Mouse (Mus musculus) midbrain, embryonic 11.5 days (tissue): Measurements from ENCODE around the gene Retreg3. TPM values are rescaled to one million over a fixed set of nuclear protein-coding genes. Genes with fewer than 3 reads are reported as not detected.

Experiments
- ATAC-seq: fragments of 200-750 bp; cut with Nextera tagmentation; 2 replicates; pipeline ENCODE4 v1.8.0; 2017; ENCODE audit warnings: moderate TSS enrichment, moderate library complexity; ENCODE audit not compliant: low FRiP score
- DNase-seq: peaks from one replicate; pipeline ENCODE4 v3.0.0; 2015; ENCODE audit warnings: low spot score; ENCODE audit errors: missing footprints
- H3K27ac ChIP-seq: fragments of 300-500 bp; sonication (generic); 2 replicates; pipeline ENCODE4 v1.5.1; 2014; ENCODE audit warnings: low read depth, low read length
- H3K27me3 ChIP-seq: fragments of 300-500 bp; sonication (generic); 2 replicates; pipeline ENCODE4 v1.6.1; 2014; ENCODE audit warnings: mild to moderate bottlenecking, low read length, moderate library complexity, mixed read lengths; ENCODE audit not compliant: control insufficient read depth, insufficient read depth
- H3K36me3 ChIP-seq: fragments of 300-500 bp; sonication (generic); 2 replicates; pipeline ENCODE4 v1.6.1; 2014; ENCODE audit warnings: mild to moderate bottlenecking, low read length, moderate library complexity, mixed read lengths; ENCODE audit not compliant: control insufficient read depth, insufficient read depth
- H3K4me1 ChIP-seq: fragments of 300-500 bp; sonication (generic); 2 replicates; pipeline ENCODE4 v1.6.1; 2014; ENCODE audit warnings: low read length; ENCODE audit not compliant: control insufficient read depth, insufficient read depth
- H3K4me2 ChIP-seq: fragments of 300-500 bp; sonication (generic); 2 replicates; pipeline ENCODE4 v1.6.1; 2014; ENCODE audit warnings: mild to moderate bottlenecking, moderate library complexity
- H3K4me3 ChIP-seq: fragments of 300-500 bp; sonication (generic); 2 replicates; pipeline ENCODE4 v1.5.1; 2014; ENCODE audit warnings: low read depth, low read length
- H3K9ac ChIP-seq: fragments of 300-500 bp; sonication (generic); 2 replicates; pipeline ENCODE4 v1.6.1; 2014; ENCODE audit warnings: low read length
- H3K9me3 ChIP-seq: fragments of 300-500 bp; sonication (generic); 2 replicates; pipeline ENCODE4 v1.6.1; 2016; ENCODE audit warnings: low read length; ENCODE audit not compliant: control insufficient read depth
- WGBS: fragments of 180-500 bp; shearing (Covaris S2); extraction: QIAGEN DNeasy Blood & Tissue Kit; methylation state at CpG from one replicate; pipeline ENCODE4 v1.1.7; 2014; 5-methylcytosine and 5-hydroxymethylcytosine counted together
- polyA plus RNA-seq: library from polyadenylated mRNA; unstranded; fragments of >200 nt; fragmentation: Nextera tagmentation; extraction: Ambion mirVana; gene quantifications from 2 replicates; pipeline ENCODE4 v1.2.1, GENCODE M21; 2014

The Retreg3 gene
- 11.0 and 11.4 TPM in 2 replicates for polyA plus RNA-seq

DNA sequence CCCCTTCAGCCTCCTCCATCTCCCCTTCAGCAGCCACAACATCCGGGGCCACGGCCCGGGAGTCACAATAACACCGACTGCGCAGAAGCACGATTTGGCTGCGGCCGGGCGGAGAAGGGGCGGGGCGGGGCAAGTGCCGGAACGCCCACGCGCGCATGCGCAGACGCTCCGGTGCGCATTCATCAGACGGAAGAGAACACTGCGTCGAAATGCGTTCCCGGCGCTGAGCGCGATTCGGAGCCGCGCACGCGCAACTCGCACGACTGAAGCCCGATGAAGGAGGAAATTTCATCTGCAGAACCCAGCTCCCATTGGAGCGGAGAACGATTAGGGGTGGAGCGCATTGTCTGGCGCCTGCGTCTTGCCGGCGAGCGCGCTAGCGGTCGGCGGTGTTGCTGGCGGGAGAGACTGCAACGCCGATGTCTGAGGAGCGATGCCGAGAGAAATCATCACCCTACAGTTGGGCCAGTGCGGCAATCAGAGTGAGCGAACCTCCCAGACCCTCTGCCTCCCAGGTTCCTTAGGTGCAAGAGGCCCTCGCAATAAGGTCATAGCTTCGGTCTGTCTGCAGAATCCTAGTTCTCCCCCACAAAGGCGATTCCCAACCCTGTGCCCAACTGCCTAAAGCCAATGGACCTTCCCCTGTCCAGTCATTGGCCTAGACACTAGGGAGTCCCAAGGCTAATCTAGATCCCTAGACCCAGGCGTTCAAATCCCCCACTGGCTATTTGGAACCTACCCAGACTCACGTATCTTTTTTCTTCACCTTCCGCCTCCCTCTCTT, at the start of gene Retreg3, which contains the start of gene Tubg1:
TSS of gene Retreg3 (minus strand) at position 133 of the 784 bp plus-strand sequence.
TSS of gene Tubg1 (plus strand) at position 178 of the 784 bp plus-strand sequence.
- Histone ChIP-seq H3K4me3 (peak within 1 kb of the TSS; percentile 87), H3K9me3 (no peaks in the 10 kb centered on the region), H3K4me2 (peak within 1 kb of the TSS; percentile 98), H3K9ac (peak within 1 kb of the TSS; percentile 92), H3K27me3 (no peaks in the 10 kb centered on the region), H3K4me1 (peaks cover 17% of the 10 kb centered on the region), H3K27ac (peak within 1 kb of the TSS; percentile 84), H3K36me3 (peaks cover 2% of the 10 kb centered on the region)
- ATAC-seq (peak; percentile 94), DNase-seq (peak; percentile 100)
- WGBS: under 1% methylated on average over 61 of the region's 61 CpGs

- Histone ChIP-seq H3K9me3 (no peaks in the 10 kb centered on the region), H3K9ac (no peak overlapping the region), H3K36me3 (no peaks in the 10 kb centered on the region), H3K27me3 (peaks cover 82% of the 10 kb centered on the region), H3K4me1 (peaks cover 29% of the 10 kb centered on the region), H3K4me2 (no peak overlapping the region), H3K27ac (no peak overlapping the region), H3K4me3 (no peak overlapping the region)
- peak; percentile 78 for DNase-seq
- no peak for ATAC-seq
- 68% methylated on average over 18 of the region's 18 CpGs for WGBS
Observed at GRCm38 (mm10) chr11:101168301-101168980, 48.7 kb upstream of the Retreg3 start.

GRCm38 (mm10) chr11:101167963-101168300, 48.2 kb upstream of the Retreg3 start:
- Histone ChIP-seq H3K9me3 (no peaks in the 10 kb centered on the region), H3K9ac (no peak overlapping the region), H3K27me3 (peaks cover 85% of the 10 kb centered on the region), H3K4me2 (no peak overlapping the region), H3K27ac (no peak overlapping the region), H3K4me1 (peaks cover 28% of the 10 kb centered on the region), H3K4me3 (no peak overlapping the region), H3K36me3 (no peaks in the 10 kb centered on the region)
- ATAC-seq (no peak), DNase-seq (peak; percentile 80)
- 52% methylated on average over 8 of the region's 8 CpGs for WGBS

- no peak overlapping the region for H3K4me2 ChIP-seq
- ATAC-seq (no peak), DNase-seq (peak; percentile 84)
- H3K9ac ChIP-seq: no peak overlapping the region
- H3K4me3 ChIP-seq: no peak overlapping the region
- no peak overlapping the region for H3K27ac ChIP-seq
- WGBS: 40% methylated on average over 19 of the region's 19 CpGs
- no peaks in the 10 kb centered on the region for H3K9me3 ChIP-seq
- peaks cover 25% of the 10 kb centered on the region for H3K4me1 ChIP-seq
- peaks cover 84% of the 10 kb centered on the region for H3K27me3 ChIP-seq
- H3K36me3 ChIP-seq: no peaks in the 10 kb centered on the region
Observed at GRCm38 (mm10) chr11:101167211-101167962, 47.7 kb upstream of the Retreg3 start.

DNA sequence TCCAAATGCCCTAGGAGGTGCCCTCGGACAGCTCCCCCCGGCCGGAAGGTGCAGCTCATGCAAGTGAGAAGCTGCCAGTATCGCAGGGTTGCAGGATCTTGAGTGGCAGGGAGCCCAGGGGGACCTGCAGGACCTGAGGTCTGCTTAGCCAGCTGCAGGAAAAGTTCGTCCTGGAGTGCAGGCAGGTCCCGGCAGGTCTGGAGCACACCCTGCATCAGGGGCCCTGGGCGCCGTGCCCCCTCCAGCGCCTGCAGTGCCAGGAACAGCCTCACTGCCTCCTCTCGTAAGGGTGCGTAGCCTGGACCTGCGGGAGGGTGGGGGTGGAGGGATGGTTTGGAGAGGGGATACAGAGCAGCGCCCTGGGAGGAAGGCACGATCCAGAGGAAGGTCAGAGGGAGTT, 46.7 kb upstream of the Retreg3 start:
- Histone ChIP-seq H3K4me3 (no peak overlapping the region), H3K4me2 (no peak overlapping the region), H3K36me3 (no peaks in the 10 kb centered on the region), H3K9ac (no peak overlapping the region), H3K27me3 (peaks cover 85% of the 10 kb centered on the region), H3K27ac (no peak overlapping the region), H3K9me3 (no peaks in the 10 kb centered on the region), H3K4me1 (peaks cover 18% of the 10 kb centered on the region)
- 45% methylated on average over 14 of the region's 14 CpGs for WGBS
- ATAC-seq: no peak
- peak; percentile 84 for DNase-seq

DNA sequence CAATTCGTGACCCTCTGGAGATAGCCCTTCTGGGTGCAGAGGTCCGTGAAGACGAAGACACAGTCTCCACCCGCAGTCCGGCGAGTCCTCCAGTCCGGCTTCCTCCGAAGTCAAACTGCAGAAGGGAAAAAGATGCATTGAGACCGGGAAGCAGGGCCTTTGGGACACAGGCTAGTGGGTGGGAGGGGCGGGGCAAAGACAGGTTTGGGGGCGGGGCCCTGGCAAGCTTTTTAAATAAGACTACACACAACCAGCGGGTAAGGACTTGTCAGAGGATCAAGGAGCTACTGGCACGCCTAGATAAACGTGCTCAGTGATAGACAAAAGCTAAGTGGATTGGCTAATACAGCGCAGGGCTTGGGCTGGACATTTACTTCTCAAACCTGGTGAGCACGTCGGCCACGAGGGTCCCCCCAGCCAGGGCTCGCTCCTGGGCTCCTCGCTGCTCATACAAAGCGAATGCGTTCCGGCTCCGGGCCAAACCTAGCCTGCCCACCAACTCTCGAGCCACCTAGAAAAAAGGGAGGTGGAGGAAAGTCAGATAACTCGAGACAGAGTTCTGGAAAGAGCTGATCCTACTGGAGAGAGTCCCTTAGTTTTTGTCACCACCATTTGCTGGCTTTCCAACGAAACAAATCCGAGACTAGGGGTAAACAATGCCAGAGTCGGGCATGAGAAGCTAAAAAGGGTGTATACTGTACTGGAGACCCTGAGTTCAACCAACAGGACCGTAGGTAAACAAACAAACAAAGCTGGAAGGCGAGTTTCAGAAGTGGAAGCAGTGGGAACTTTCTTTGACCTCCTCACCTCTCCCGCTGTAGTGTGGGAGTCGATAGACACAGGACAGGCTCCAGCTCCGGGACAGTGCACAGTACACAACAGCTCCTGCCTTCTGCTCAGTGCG, 45.2 kb upstream of the Retreg3 start:
- ATAC-seq (no peak), DNase-seq (peak; percentile 93)
- Histone ChIP-seq H3K4me3 (peak overlapping the region; percentile 21; the same call in 1 of the 2 replicates), H3K4me2 (no peak overlapping the region), H3K9me3 (no peaks in the 10 kb centered on the region), H3K27ac (no peak overlapping the region), H3K36me3 (no peaks in the 10 kb centered on the region), H3K4me1 (peaks cover 10% of the 10 kb centered on the region), H3K9ac (no peak overlapping the region), H3K27me3 (peaks cover 78% of the 10 kb centered on the region)
- 5% methylated on average over 35 of the region's 35 CpGs for WGBS

DNA sequence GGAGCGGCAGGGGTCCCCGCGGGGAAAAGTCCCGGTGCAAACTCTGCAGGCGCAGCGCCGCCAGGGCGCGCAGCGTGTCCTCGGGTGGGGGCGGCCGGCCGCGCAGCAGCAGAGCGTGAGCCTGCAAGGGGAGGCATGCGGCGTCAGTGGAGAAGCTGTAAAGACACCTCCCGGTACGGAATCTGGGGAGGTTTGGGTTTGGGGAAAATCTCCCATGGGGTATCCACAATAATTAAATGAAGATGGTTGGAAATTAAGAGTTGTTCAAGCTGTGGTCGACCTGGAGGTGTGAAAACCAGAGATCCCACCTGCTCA, 44.6 kb upstream of the Retreg3 start:
- DNase-seq: peak; percentile 92
- 0 out of 2 replicates have a peak overlapping the region, but pooled peaks have one; percentile 24 for H3K9ac ChIP-seq
- H3K4me1 ChIP-seq: peaks cover 4% of the 10 kb centered on the region
- no peaks in the 10 kb centered on the region for H3K36me3 ChIP-seq
- peak overlapping the region; percentile 40 for H3K4me2 ChIP-seq
- H3K27ac ChIP-seq: no peak overlapping the region
- no peaks in the 10 kb centered on the region for H3K9me3 ChIP-seq
- WGBS: 2% methylated on average over 21 of the region's 21 CpGs
- peaks cover 72% of the 10 kb centered on the region for H3K27me3 ChIP-seq
- peak overlapping the region; percentile 21 for H3K4me3 ChIP-seq
- ATAC-seq: no peak
